ENCODE assay signal across 18 mouse cellular contexts in the genomic region with DNA sequence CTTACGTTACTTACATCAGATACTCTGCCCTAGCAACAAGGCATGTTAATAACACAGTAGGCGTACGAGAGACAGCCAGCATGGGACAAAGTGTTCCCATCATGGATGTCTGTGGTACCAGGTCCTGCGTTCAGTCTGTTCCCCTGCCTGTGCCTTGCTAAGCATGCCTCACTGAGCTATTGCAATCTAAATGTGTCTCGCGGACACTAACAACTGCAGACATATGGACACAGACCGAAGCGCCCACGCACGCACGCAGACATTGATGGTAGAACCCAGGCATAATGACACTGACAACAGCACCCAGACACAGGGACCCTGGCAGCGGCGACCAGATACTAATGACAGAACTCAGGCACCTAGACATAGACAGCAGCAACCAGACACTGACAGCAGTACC.
DNase-seq lines count a peak whose midpoint lies in the region; ATAC-seq lines count a peak whose summit lies in the region.
"Had no signal": no experiment of that assay in that cellular context is flagged by ENCODE, and none has a peak within 500 bp of the region (broad histone marks: within the 10 kb centered on the region; RNA-seq: fewer than 3 reads in every experiment).

No protein-coding gene starts in this region.

- no peak for DNase-seq in frontal cortex, adult 2 months (ENCODE audit: extremely low spot score in 1 of 2, low spot score in 1 of 2)
- DNase-seq in retina, postnatal 1 day: peak; percentile 39
- DNase-seq in retina, embryonic 14.5 days (ENCODE audit: low spot score): no peak
- DNase-seq in layer of hippocampus, adult 18-20 months (ENCODE audit: low spot score in 2 of 2): peak; percentile 28 to 71
- peak; percentile 26 to 28 for DNase-seq in layer of hippocampus, postnatal 14 days (ENCODE audit: low spot score in 2 of 2)
- DNase-seq in urinary bladder, adult 2 months (ENCODE audit: low spot score): no peak
- DNase-seq in T-cell, adult 2 months (ENCODE audit: low spot score): no peak
- DNase-seq: adrenal gland, postnatal 14 days; cerebellum, adult 9-10 months; gastrocnemius, postnatal 14 days; heart, adult 2 months; heart, postnatal 14 days; kidney, postnatal 25 days; lung, embryonic 14.5 days; midbrain, embryonic 14.5 days had no signal

- ATAC-seq in frontal cortex, adult (ENCODE audit: low TSS enrichment): peak; percentile 58
- ATAC-seq: forebrain, embryonic 14.5 days; intestine, postnatal 0 days had no signal

Comparison
In these comparisons a context has a peak if more than half of its experiments do, and no peak if none do; other contexts are left out.
1. DNase-seq: peak in retina, postnatal 1 day (single experiment), layer of hippocampus, adult 18-20 months (2 of 2) and layer of hippocampus, postnatal 14 days (2 of 2); none in frontal cortex, adult 2 months (0 of 2), retina, embryonic 14.5 days (single experiment), urinary bladder, adult 2 months (single experiment) and T-cell, adult 2 months (single experiment).